Mouse (Mus musculus) lung, postnatal 36 days (tissue): ENCODE measurements at regions not wholly inside any gene's neighbourhood (a gene's known extent, or its start where the extent isn't known, plus 50 kb on each side); places are given as distances from the start of the nearest gene placed in this dataset.

Experiments used
- DNase-seq: peaks from one replicate; pipeline ENCODE4 v3.0.0; 2022; ENCODE audit warnings: mixed read lengths

- no peak for DNase-seq
Measured at GRCm38 (mm10) chr4:46257061-46257795, 61.1 kb upstream of the Xpa start.

- peak; percentile 7 for DNase-seq
Measured at GRCm38 (mm10) chr4:46258774-46259173, 62.7 kb upstream of the Xpa start.

GRCm38 (mm10) chr4:46268564-46269247 is 72.6 kb upstream of the Xpa start:
- DNase-seq = no peak

- no peak for DNase-seq
Measured at GRCm38 (mm10) chr4:46271066-46271465, 72.3 kb upstream of the Foxe1 start.

GRCm38 (mm10) chr4:46275773-46276172 is 67.6 kb upstream of the Foxe1 start:
- DNase-seq = no peak

- DNase-seq = peak; percentile 77
Measured at GRCm38 (mm10) chr4:46276851-46277581, 66.4 kb upstream of the Foxe1 start.

- no peak for DNase-seq
Measured at GRCm38 (mm10) chr4:46286955-46287354, 56.5 kb upstream of the Foxe1 start.

GRCm38 (mm10) chr4:46291620-46292254 is 51.7 kb upstream of the Foxe1 start:
- DNase-seq = no peak
